Mouse (Mus musculus) inflammation-experienced regulatory T-cells, adult 6 months (primary cell): ENCODE results near the gene Mrpl24. TPM values are rescaled to one million over a fixed set of nuclear protein-coding genes. Genes with fewer than 3 reads are reported as not detected.

Experiments
- polyA plus RNA-seq, 3 experiments: library from polyadenylated mRNA; unstranded; fragments of 100-300 nt; shearing (Covaris generic); gene quantifications; one replicate each; pipeline ENCODE4 v1.2.1; 2017

The Mrpl24 gene
- polyA plus RNA-seq, 3 experiments from 2014 or later = 138 to 191 (median 188) TPM

Other genes starting within 250 kb of the Mrpl24 start
- gene Lrrc71, start 170.9 kb upstream of the Mrpl24 start, polyA plus RNA-seq = 1 to 10 TPM in 2 of 3 experiments, under 1 TPM in 1; 0.82 to 1.1 (median 1.1) TPM
- under 1 TPM in 1 of 3 experiments, not detected in 2; 0.17 TPM for gene Ntrk1, start 124.3 kb upstream of the Mrpl24 start, polyA plus RNA-seq
- 1 to 10 TPM in 2 of 3 experiments, under 1 TPM in 1; 0.42 to 1.2 (median 1.1) TPM for gene Insrr, start 122.6 kb upstream of the Mrpl24 start, polyA plus RNA-seq
- gene Pear1, start 95.2 kb upstream of the Mrpl24 start, polyA plus RNA-seq = 100 to 1,000 TPM in 1 of 3 experiments, 10 to 100 TPM in 2; 65.9 to 108 (median 76.0) TPM
- gene Sh2d2a, start 72.8 kb upstream of the Mrpl24 start, polyA plus RNA-seq = 100 to 1,000 TPM; 231 to 280 (median 232) TPM
- 1 to 10 TPM; 3.8 to 5.3 (median 4.2) TPM for gene Prcc, start 33.9 kb upstream of the Mrpl24 start, polyA plus RNA-seq
- 10 to 100 TPM; 39.0 to 54.0 (median 41.4) TPM for gene Hdgf, start 13.2 kb upstream of the Mrpl24 start, polyA plus RNA-seq
- gene Isg20l2, start 10.8 kb downstream of the Mrpl24 start, polyA plus RNA-seq = 10 to 100 TPM; 14.2 to 17.9 (median 16.4) TPM
- gene Rrnad1, start 11.2 kb downstream of the Mrpl24 start, polyA plus RNA-seq = 10 to 100 TPM; 19.5 to 30.1 (median 28.6) TPM
- not detected for gene Crabp2, start 29.2 kb downstream of the Mrpl24 start, polyA plus RNA-seq
- gene Nes, start 51.6 kb downstream of the Mrpl24 start, polyA plus RNA-seq = not detected
- gene Bcan, start 80.7 kb downstream of the Mrpl24 start, polyA plus RNA-seq = not detected
- not detected for gene Hapln2, start 108.1 kb downstream of the Mrpl24 start, polyA plus RNA-seq
- gene Gpatch4, start 123.6 kb downstream of the Mrpl24 start, polyA plus RNA-seq = 10 to 100 TPM; 20.8 to 37.5 (median 36.6) TPM
- 10 to 100 TPM; 68.3 to 75.7 (median 70.3) TPM for gene Naxe, start 139.0 kb downstream of the Mrpl24 start, polyA plus RNA-seq
- not detected for gene Ttc24, start 158.8 kb downstream of the Mrpl24 start, polyA plus RNA-seq
- 1 to 10 TPM in 1 of 3 experiments, under 1 TPM in 2; 0.59 to 3.5 (median 0.82) TPM for gene Iqgap3, start 162.5 kb downstream of the Mrpl24 start, polyA plus RNA-seq
- gene Mef2d, start 222.9 kb downstream of the Mrpl24 start, polyA plus RNA-seq = 10 to 100 TPM; 16.6 to 32.0 (median 27.7) TPM